Mouse (Mus musculus): ENCODE measurements around the gene Rilp.

The Rilp gene

DNA sequence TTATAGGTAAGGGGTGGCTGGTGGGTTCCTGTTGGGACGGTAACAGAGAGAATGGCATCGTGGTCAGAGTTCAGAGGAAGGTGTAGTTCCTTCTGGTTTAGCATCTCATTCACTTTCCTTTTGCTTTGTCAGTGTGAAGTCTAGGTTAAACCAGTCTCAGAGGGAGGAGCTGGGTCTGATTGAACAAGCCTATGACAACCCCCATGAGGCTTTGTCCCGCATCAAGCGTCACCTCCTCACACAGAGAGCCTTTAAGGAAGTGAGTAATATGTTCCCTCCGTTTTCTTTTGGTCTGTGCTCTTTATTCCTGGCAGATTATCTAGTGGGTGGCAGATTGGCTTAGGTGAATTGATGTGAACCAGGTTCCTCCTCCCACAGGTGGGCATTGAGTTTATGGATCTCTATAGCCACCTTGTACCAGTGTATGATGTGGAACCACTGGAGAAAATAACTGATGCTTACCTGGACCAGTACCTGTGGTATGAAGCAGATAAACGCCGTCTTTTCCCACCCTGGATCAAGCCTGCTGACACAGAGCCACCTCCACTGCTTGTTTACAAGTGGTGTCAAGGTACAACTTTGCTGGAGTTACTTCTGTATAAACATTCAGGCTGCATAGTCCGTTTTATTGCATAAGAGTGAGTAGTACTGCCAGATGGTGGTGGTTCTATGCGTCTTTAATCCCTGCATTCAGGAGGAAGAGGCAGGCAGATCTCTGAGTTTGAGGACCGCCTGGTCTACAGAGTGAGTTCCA lies 15.4 kb upstream of the Rilp start:
- DNase-seq (ENCODE audit: low read depth) = no peak

DNA sequence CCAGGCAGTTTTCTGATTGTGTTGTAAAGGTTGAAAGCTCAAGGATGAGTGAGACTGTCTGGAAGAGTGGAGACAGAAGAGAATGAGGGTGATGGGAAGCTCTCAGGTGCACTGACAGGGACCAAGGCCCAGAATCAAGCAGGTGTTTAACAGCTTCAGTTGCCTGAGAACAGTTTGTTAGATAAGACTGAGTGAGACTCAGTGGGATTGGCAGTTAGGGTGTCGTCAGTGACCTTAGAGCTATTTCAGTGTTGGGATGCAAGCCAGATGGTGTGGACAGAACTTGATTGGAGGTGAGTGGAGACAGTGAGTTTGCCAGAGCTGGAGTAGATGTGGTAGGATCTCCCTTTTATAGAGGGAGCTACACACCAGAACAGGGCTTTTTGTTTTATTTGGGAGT lies 11.8 kb upstream of the Rilp start:
- DNase-seq (ENCODE audit: low read depth) = no peak

DNA sequence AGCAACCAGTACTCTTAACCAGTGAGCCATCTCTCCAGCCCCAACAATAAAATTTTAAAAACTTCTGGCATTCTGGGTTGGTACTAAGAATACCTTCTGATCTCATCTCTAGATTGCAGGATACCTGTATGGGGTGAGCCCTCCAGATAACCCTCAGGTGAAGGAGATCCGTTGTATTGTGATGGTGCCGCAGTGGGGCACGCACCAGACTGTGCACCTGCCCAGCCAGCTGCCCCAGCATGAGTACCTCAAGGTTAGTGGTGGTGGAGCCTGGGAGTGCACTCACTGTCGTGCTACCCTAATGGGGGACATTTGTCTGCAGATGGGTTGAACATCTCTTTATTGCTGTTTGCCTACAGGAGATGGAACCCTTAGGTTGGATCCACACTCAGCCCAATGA lies 1.7 kb upstream of the Rilp start:
- no peak for DNase-seq (ENCODE audit: low read depth)

- DNase-seq (ENCODE audit: low read depth) = no peak
These were observed 990 bp upstream of the Rilp start for GRCm38 (mm10) chr11:75508904-75509303.

DNA sequence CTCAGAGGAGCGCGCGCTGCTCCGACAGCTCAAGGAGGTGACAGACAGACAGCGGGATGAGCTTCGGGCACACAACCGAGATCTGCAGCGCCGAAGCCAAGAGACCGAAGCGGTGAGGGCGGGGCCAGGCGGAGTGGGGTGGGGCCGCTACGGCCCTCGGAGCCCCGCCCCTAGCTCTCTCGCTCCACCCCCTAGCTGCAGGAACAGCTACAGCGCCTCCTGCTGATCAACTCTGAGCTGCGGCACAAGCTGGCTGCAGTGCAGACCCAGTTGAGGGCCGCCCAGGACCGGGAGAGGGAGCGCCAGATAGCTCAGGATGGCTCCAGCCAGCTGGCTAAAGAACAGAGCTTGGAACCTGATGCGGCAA lies 716 bp downstream of the Rilp start:
- DNase-seq (ENCODE audit: low read depth) = peak; percentile 96

GRCm38 (mm10) chr11:75511213-75511612 lies 1.3 kb downstream of the Rilp start:
- no peak for DNase-seq (ENCODE audit: low read depth)

- DNase-seq (ENCODE audit: low read depth) = no peak
These were observed 2.6 kb downstream of the Rilp start for GRCm38 (mm10) chr11:75512301-75513018.

DNA sequence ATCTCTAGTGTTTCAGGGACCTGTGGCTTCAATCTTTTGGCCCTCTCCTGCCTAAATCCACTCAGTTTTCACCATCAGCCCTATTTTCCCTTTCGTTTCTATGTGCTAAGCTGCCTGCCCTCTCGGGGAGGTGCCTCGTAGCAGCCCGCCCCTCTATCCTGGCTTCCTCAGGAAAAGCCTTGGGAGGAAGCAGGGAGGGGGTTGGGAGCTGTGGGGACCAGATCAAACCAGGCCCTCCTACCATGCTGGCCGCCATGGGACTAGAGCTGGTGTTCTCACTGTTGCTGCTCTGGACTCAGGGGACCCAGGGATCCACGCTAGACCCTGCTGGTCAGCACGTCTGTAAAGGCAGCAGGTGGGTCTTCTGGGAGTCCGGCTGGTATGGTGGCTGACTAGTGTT lies 3.4 kb downstream of the Rilp start, which contains the start of gene Scarf1:
Gene Scarf1 (plus strand): TSS at position 205 of the 400 bp plus-strand sequence.
- no peak for DNase-seq (ENCODE audit: low read depth)

GRCm38 (mm10) chr11:75515186-75515585 lies 5.3 kb downstream of the Rilp start:
- no peak for DNase-seq (ENCODE audit: low read depth)

DNA sequence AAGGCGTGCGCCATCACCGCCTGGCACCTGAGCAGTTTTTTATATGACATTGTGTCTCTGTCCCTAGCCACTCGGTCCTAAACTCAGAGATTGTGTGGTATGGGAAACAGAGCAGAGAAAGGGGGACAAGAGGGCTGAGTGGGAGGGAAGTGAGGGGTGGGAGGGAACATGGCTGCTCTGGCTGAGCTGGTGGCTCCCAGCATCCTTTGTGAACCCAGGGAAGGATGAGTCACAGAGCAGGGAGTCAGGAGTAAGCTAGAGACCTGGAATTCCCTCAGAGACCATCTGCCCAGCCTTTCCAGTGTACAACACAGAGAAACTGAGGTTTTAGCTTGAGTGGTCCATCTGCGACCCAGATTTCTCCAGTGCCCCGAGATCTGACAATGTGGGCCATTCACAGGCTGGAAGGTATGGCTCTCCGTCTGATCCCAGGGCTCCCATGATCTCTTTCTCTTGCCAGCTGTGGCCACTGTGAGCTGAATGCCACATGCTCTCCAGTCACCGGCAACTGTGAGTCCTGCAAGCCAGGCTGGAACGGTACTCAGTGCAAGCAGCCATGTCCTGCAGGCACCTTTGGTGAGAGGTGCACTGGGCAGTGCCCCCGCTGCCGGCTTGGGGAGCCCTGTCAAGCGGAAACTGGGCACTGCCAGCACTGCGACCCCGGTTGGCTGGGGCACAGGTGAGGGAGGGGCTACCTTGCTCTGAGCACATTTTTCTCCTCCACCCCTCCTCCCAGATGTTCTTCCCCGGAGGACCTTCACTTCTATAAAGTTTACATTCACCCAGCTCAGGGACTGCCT lies 10.1 kb downstream of the Rilp start:
- no peak for DNase-seq (ENCODE audit: low read depth)

- no peak for DNase-seq (ENCODE audit: low read depth)
These were observed 11.7 kb downstream of the Rilp start for GRCm38 (mm10) chr11:75521609-75522008.

GRCm38 (mm10) chr11:75522793-75523192 lies 12.9 kb downstream of the Rilp start:
- no peak for DNase-seq (ENCODE audit: low read depth)

DNA sequence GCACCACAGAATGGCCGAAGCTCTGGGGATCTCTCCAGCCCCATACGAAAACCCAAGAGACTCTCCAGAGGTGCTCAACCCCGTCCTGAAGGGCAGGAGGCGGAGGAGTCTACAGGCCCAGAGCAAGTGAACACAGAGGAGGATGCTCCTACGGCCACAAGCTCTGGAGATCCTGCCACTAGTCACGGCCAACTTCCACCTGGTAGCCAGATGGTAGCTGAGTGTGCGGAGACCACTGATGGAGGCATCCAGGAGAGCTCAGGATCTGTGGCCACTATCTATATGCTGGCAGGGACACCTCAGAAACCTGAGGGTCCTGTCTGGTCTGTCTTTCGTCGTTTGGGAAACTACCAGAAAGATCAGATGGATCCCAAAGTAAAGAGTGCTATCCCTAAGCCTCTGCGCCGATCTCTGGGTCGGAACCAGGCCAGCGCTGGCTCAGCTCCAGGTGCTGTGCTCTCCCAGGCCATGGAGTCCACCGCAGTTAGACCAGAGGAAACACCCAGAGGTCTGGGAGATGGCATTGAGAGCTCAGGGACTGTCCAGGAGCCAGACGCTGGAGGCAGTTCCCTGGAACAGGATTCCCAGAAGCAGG lies 15.7 kb downstream of the Rilp start:
- no peak for DNase-seq (ENCODE audit: low read depth)

GRCm38 (mm10) chr11:75526943-75527342 lies 17.0 kb downstream of the Rilp start:
- no peak for DNase-seq (ENCODE audit: low read depth)

DNA sequence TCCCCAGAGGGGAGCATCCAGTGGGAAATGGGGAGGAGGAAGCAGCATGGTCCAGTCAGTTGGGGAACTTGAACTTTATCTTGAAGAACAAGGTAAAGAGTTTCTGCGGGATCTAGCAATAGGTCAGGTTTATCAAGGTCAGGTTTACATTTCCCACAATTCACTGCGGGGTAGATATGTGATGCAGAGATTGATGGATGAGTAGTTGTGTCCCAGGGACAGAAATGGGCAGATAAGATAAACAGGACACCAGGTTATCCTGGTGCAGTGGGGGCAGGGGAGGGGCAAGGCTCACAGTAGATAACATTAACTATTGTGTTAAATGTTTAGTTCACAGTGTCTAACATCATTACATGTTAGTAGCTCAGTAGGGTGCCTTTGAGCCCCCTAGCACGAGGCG lies 19.9 kb downstream of the Rilp start:
- DNase-seq (ENCODE audit: low read depth) = no peak

GRCm38 (mm10) chr11:75530325-75530724 lies 20.4 kb downstream of the Rilp start:
- DNase-seq (ENCODE audit: low read depth) = peak; percentile 94

- no peak for DNase-seq (ENCODE audit: low read depth)
These were observed 21.0 kb downstream of the Rilp start for GRCm38 (mm10) chr11:75530845-75531373.

DNA sequence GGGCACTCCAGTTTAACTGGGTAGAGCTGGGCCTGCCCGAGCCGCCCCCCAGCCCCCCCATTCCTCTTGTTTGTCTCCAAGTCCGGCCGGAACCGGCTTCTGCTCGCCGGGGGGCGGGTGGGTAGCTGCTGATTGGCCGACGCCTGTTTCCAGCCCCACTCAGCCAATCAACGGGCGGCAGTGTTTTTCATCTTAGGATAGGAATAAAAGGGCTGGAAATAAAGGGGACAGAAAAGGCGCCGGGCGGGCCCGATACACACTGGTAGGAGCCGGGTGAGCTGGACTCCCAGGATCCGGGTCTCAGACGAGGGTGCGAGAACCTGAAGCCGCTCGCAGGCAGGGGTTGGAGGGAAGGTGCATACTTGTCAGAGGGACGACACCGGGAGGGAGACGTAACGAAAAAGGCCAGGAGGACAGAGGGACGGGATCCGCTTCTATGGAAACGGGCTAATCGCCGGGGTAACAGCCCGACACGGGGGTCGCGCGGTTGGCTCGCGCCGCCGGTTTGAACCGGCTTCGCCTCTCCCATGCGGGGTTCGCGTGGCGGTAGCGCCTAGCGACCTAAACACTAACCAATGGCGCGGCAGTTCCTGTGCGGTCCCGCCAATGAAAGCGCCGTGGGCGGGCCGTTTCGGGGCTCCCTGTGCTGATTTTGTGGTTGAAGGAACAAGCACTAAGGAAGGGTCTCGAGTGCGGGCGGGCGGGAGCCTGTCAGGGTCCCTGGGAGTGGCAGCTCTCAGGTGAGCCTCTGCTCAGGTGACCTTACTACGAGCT lies 21.8 kb downstream of the Rilp start, which contains the start of gene Slc43a2:
Gene Slc43a2 (plus strand): TSS at position 226 of the 774 bp plus-strand sequence.
- DNase-seq (ENCODE audit: low read depth) = peak; percentile 90

- peak; percentile 79 for DNase-seq (ENCODE audit: low read depth)
These were observed 22.7 kb downstream of the Rilp start for GRCm38 (mm10) chr11:75532340-75533277.

Measured in naive thymus-derived CD4-positive, alpha-beta T cell, adult 2 months (primary cell).